Mouse (Mus musculus) intestine, embryonic 14.5 days (tissue): ENCODE measurements at regions not wholly inside any gene's neighbourhood (a gene's known extent, or its start where the extent isn't known, plus 50 kb on each side); places are given as distances from the start of the nearest gene placed in this dataset.

Source experiments
- ATAC-seq: fragments of 200-750 bp; cut with Nextera tagmentation; replicated peaks from 2 replicates; pipeline ENCODE4 v1.8.0; 2017; ENCODE audit warnings: low read depth, moderate number of reproducible peaks, moderate TSS enrichment, moderate library complexity; ENCODE audit not compliant: low FRiP score, low TSS enrichment
- DNase-seq: peaks from one replicate; pipeline ENCODE4 v3.0.0-alpha.2; 2018; ENCODE audit warnings: low spot score
- H3K27ac ChIP-seq: fragments of 300-500 bp; sonication (generic); 2 replicates; pipeline ENCODE4 v1.5.1; 2014; ENCODE audit warnings: low read depth, mild to moderate bottlenecking, control low read depth
- H3K27me3 ChIP-seq: fragments of 300-500 bp; sonication (generic); replicated peaks from 2 replicates; pipeline ENCODE4 v1.6.1; 2014; ENCODE audit warnings: low read length, control low read depth; ENCODE audit not compliant: control insufficient read depth, insufficient read depth
- H3K36me3 ChIP-seq: fragments of 300-500 bp; sonication (generic); 2 replicates; pipeline ENCODE4 v1.6.1; 2014; ENCODE audit warnings: low read length, control low read depth; ENCODE audit not compliant: control insufficient read depth, insufficient read depth
- H3K4me1 ChIP-seq: fragments of 300-500 bp; sonication (generic); replicated peaks from 2 replicates; pipeline ENCODE4 v1.6.1; 2014; ENCODE audit warnings: low read length, control low read depth, mixed read lengths; ENCODE audit not compliant: control insufficient read depth, insufficient read depth
- H3K4me2 ChIP-seq: fragments of 300-500 bp; sonication (generic); 2 replicates; pipeline ENCODE4 v1.6.1; 2014; ENCODE audit warnings: low read length
- H3K4me3 ChIP-seq: fragments of 300-500 bp; sonication (generic); 2 replicates; pipeline ENCODE4 v1.5.1; 2014; ENCODE audit warnings: low read depth, low read length, control low read depth, mixed read lengths
- H3K9ac ChIP-seq: fragments of 300-500 bp; sonication (generic); 2 replicates; pipeline ENCODE4 v1.6.1; 2014; ENCODE audit warnings: mild to moderate bottlenecking, low read length
- H3K9me3 ChIP-seq: fragments of 300-500 bp; sonication (generic); 2 replicates; pipeline ENCODE4 v1.6.1; 2016; ENCODE audit warnings: low read length, control low read depth; ENCODE audit not compliant: control insufficient read depth
- WGBS: fragments of 180-500 bp; shearing (Covaris S2); extraction: QIAGEN DNeasy Blood & Tissue Kit; methylation state at CpG from one replicate; pipeline ENCODE4 v1.1.7; 2014; 5-methylcytosine and 5-hydroxymethylcytosine counted together

DNA sequence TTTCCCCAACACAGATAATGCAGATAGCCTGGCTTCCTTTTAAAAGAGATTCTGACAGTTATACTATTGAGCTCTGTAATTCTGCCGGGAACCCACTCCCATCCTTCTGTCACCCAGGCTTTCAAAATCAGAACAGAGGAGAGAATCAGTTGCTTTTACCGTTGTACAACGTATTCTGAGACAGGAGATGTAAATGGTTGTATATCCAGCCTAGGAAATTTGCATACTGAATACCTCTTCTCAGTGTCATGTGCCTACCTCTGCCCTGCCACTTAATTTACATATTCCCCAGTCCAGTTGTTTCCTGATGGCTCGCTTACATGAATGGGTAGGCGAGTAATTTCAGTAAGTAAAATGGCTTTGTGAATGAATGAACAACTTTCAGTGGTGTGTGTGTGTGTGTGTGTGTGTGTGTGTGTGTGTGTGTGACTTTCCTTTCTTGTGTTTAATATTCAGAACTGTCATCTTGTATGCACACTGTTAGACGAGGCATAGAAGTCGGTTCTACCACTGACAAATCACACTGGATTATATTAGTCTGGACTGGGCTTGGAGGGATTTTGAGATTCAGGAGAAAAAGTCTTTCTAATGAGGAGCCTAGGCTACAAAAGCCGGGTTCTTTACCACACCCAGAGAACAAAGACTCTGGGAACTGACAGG is 282.2 kb upstream of the Cdh6 start:
- Histone ChIP-seq H3K27me3 (no peaks in the 10 kb centered on the region), H3K4me1 (no peaks in the 10 kb centered on the region), H3K4me3 (no peak overlapping the region), H3K9ac (no peak overlapping the region), H3K4me2 (no peak overlapping the region), H3K36me3 (no peaks in the 10 kb centered on the region), H3K27ac (no peak overlapping the region), H3K9me3 (no peaks in the 10 kb centered on the region)
- no peak for ATAC-seq
- 84% methylated on average over 8 of the region's 8 CpGs for WGBS
- no peak for DNase-seq

DNA sequence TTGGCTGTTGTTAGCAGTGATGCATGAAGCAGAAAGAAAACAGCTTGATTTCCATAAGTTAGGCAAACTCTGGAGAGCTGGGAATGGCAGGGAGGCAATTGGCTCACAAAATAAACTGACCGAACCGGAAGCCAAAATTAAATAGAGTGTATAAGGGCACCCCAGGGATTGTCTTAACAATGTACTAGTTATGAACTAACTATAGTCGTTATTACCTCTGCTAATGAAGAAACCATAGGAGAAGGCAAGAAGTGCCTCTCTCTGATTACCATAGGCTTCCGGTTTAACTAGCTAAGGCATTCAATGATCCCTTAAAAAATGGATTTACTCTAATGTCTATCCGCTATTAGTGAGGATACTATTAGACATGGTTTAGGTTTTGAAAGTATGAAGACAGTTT is 276.9 kb upstream of the Cdh6 start:
- no peak for ATAC-seq
- no peaks in the 10 kb centered on the region for H3K9me3 ChIP-seq
- WGBS = 87% methylated on average over 5 of the region's 5 CpGs
- no peaks in the 10 kb centered on the region for H3K36me3 ChIP-seq
- H3K27me3 ChIP-seq = no peaks in the 10 kb centered on the region
- H3K27ac ChIP-seq = no peak overlapping the region
- DNase-seq = no peak
- H3K4me2 ChIP-seq = no peak overlapping the region
- no peak overlapping the region for H3K9ac ChIP-seq
- H3K4me3 ChIP-seq = no peak overlapping the region
- no peaks in the 10 kb centered on the region for H3K4me1 ChIP-seq

DNA sequence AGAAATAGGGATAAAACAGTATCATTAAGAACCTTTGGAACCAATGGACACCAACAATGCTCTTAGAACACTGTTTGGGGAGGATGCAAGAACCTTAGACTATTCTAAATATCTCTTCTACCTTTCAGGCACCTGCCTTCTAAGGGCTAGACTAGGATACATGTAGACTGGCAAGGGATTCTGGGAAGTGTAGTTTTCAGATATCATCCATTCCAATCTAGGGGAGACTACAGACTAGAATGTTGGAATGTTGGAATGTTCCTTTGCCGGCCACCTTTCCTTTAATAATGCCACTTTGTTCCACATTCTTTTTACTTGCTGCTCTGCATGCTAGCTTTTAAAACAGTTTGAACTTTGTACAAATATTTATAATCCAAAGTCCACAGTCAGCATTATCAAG is 261.1 kb upstream of the Cdh6 start:
- Histone ChIP-seq H3K9ac (no peak overlapping the region), H3K36me3 (no peaks in the 10 kb centered on the region), H3K9me3 (no peaks in the 10 kb centered on the region), H3K4me2 (no peak overlapping the region), H3K4me1 (no peaks in the 10 kb centered on the region), H3K4me3 (no peak overlapping the region), H3K27me3 (no peaks in the 10 kb centered on the region), H3K27ac (no peak overlapping the region)
- DNase-seq = no peak
- WGBS = 62% methylated on average over 1 of the region's 1 CpGs
- no peak for ATAC-seq

DNA sequence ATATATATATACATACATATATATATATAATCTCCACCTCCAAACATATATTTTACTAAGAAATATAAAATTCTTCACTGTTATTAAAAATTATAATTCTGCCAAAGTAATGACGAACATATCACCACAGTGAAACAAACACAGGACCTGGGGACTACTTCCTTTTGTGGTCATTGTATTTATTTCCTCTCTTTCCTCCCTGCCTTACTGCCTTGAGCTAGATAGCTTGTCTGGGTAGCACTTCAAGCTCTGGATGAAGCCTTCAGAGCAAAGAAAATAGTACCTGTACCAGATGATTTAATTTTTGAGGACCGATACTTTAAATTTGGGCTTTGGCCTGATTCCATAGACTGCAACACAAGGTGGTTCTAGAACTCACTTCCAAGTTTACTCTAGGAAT is 259.5 kb upstream of the Cdh6 start:
- no peak for ATAC-seq
- 91% methylated on average over 2 of the region's 2 CpGs for WGBS

DNA sequence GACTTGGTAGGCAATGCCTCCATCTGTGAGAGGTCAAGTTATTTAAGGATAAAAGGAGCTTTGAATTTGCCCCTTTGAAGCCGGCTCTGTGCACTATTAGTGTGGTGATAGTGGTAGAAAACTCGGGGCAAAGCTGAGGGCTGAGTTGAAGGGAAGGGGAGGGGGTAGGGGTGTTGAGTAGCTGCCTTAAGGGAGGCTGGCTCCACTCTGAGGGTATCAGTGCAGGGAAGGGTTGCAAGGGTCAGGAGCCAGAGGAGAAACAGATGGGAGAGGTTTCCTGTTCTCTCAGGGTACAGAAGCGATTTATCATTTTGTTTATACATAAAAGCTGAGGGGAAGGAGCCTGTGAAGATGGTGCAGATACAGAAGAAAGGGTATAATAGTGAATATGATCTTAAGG is 246.1 kb upstream of the Cdh6 start:
- H3K36me3 ChIP-seq = no peaks in the 10 kb centered on the region
- no peak overlapping the region for H3K27ac ChIP-seq
- H3K27me3 ChIP-seq = no peaks in the 10 kb centered on the region
- 0 out of 2 replicates have a peak, but pooled peaks cover 3% of the 10 kb centered on the region for H3K4me1 ChIP-seq
- WGBS = 15% methylated on average over 3 of the region's 3 CpGs
- H3K4me2 ChIP-seq = no peak overlapping the region
- H3K9ac ChIP-seq = no peak overlapping the region
- DNase-seq = no peak
- H3K9me3 ChIP-seq = no peaks in the 10 kb centered on the region
- ATAC-seq = no peak
- no peak overlapping the region for H3K4me3 ChIP-seq

More for the DNA sequence above, 259.5 kb upstream of the Cdh6 start:
- Histone ChIP-seq H3K9ac (no peak overlapping the region), H3K4me1 (no peaks in the 10 kb centered on the region), H3K9me3 (no peaks in the 10 kb centered on the region), H3K27me3 (no peaks in the 10 kb centered on the region), H3K4me3 (no peak overlapping the region), H3K36me3 (no peaks in the 10 kb centered on the region), H3K27ac (no peak overlapping the region), H3K4me2 (no peak overlapping the region)
- DNase-seq = no peak

DNA sequence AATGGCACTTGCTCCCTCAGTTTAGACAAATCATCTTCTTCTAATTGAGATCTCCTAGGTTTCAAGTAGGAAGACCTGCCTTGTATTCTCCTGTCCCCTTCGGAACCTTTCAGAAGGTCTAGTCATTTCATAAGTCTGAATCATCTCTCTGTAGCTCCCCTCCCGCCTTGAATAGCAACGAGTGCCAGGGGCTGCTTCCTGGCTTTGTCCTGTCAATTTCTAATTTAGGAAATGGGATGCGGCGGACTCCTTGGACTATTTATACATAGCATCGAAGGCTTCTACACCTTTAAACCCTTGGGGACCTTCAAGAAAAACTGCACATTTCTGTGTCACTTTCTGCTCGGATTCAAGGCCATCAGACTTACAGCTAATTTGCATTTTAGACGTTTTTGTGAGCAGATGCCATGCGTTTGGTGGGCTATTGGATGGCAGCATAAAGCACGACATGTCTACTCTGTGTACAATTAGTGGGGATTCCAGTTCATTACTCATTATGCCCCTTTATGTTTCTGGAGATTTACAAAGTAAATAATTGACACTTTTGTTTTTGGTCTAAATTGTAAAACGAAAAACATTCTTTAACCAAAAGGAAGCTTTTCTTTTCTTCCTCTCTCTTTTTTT is 236.7 kb upstream of the Cdh6 start:
- ATAC-seq = no peak
- Histone ChIP-seq H3K4me3 (no peak overlapping the region), H3K36me3 (no peaks in the 10 kb centered on the region), H3K4me2 (no peak overlapping the region), H3K4me1 (no peaks in the 10 kb centered on the region), H3K9me3 (no peaks in the 10 kb centered on the region), H3K9ac (no peak overlapping the region), H3K27ac (no peak overlapping the region), H3K27me3 (no peaks in the 10 kb centered on the region)
- WGBS = 60% methylated on average over 11 of the region's 11 CpGs
- no peak for DNase-seq

DNA sequence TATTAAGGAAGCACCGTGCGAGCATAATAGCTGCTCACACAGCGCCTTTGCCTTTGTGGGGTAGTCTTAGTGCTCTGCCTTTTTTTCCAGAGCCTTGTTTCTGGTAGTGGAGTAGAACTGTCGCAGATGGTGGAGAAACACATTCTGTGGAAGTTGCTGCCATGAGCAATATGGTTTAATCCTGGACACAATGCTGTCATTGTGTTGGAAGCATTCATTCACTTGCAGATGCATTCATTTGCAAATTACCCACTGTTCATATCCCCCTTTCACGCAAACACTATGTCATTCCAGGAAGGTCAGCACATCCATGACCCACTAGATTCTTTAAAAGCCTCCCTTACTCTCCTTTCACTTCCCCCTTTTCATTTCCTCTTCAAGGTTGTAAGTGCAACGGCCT is 219.7 kb upstream of the Cdh6 start:
- Histone ChIP-seq H3K27ac (no peak overlapping the region), H3K36me3 (no peaks in the 10 kb centered on the region), H3K27me3 (no peaks in the 10 kb centered on the region), H3K4me1 (no peaks in the 10 kb centered on the region), H3K4me2 (no peak overlapping the region), H3K9ac (no peak overlapping the region), H3K4me3 (no peak overlapping the region), H3K9me3 (no peaks in the 10 kb centered on the region)
- DNase-seq (no peak), ATAC-seq (no peak)
- WGBS = 66% methylated on average over 6 of the region's 6 CpGs

DNA sequence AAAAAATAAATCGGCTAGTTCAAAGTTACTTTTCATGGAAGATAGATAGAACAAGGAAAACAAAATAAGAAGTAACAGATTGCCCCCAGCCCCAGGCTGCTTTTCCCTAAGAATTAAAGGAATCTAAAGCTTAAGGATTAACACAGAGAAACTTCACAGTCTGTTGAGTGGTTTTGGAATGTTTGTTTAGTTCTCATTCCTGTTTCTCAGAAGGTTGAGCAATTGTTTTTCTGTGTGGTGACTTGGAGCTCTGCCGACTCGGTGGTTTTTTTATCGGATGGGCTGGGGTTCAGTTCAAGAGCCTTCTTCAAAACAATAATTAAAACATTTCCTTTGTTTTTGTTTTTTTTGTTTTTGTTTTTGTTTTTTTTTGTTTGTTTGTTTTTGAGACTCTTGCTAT is 217.9 kb upstream of the Cdh6 start:
- H3K27me3 ChIP-seq = no peaks in the 10 kb centered on the region
- no peak for ATAC-seq
- H3K27ac ChIP-seq = no peak overlapping the region
- no peaks in the 10 kb centered on the region for H3K9me3 ChIP-seq
- no peak overlapping the region for H3K9ac ChIP-seq
- H3K4me2 ChIP-seq = no peak overlapping the region
- no peak overlapping the region for H3K4me3 ChIP-seq
- WGBS = 74% methylated on average over 4 of the region's 4 CpGs
- no peak for DNase-seq
- no peaks in the 10 kb centered on the region for H3K4me1 ChIP-seq
- no peaks in the 10 kb centered on the region for H3K36me3 ChIP-seq

DNA sequence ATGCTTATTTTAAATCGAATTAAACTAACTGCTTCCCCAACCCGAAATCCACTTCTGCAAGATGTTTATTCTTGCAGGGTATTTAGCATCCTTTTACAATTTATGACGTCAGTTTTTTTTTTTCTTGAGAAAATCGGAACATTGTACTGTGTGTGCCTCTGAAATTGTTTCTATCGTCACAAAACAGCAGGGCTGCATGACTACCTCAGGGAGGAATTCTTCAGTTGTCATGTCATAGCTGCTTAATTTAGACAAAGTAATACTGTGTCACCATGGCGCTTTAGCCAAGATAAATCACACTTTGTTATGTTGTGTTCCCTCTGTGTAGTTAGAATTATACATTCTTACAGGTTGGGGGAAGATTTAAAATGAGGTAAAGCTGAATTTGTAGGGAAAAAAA is 211.3 kb upstream of the Cdh6 start:
- Histone ChIP-seq H3K27ac (no peak overlapping the region), H3K4me2 (no peak overlapping the region), H3K9ac (no peak overlapping the region), H3K27me3 (no peaks in the 10 kb centered on the region), H3K9me3 (no peaks in the 10 kb centered on the region), H3K4me3 (no peak overlapping the region), H3K36me3 (no peaks in the 10 kb centered on the region), H3K4me1 (no peaks in the 10 kb centered on the region)
- ATAC-seq = no peak
- WGBS = 24% methylated on average over 6 of the region's 6 CpGs
- no peak for DNase-seq
